Mouse (Mus musculus): ENCODE measurements around the gene Dab2.

GRCm38 (mm10) chr15:6432411-6432810 is 132.8 kb downstream of the Dab2 start:
- TF ChIP-seq POLR2A (IDR thresholded peaks at IDR 0.05; ENCODE audit: borderline replicate concordance, extremely low read depth, insufficient read depth, insufficient read length, poor library complexity, severe bottlenecking): no peak
- no peak for TF ChIP-seq CTCF (IDR thresholded peaks at IDR 0.05; ENCODE audit: borderline replicate concordance, extremely low read depth, insufficient read depth, insufficient read length)

All from brain, embryonic 14.5 days (tissue).